ENCODE assay signal across 17 mouse cellular contexts in genomic region chr19:38316602-38317313, GRCm38 (mm10). TPM values are rescaled to one million over a fixed set of nuclear protein-coding genes. Genes with fewer than 3 reads are reported as not detected.
DNase-seq lines count a peak whose midpoint lies in the region; ATAC-seq and TF ChIP-seq lines count a peak whose summit lies in the region.
"Had no signal": no experiment of that assay in that cellular context is flagged by ENCODE, and none has a peak within 500 bp of the region (broad histone marks: within the 10 kb centered on the region; RNA-seq: fewer than 3 reads in every experiment).

No protein-coding gene starts in this region.

- H3K4me1 ChIP-seq in intestine, embryonic 14.5 days (replicated peaks; ENCODE audit: control insufficient read depth, insufficient read depth, low read length) = no peaks in the 10 kb centered on the region
- H3K4me1 ChIP-seq in intestine, embryonic 15.5 days (replicated peaks) = no peaks in the 10 kb centered on the region
- H3K4me1 ChIP-seq: embryonic facial prominence, embryonic 10.5 days; liver, embryonic 13.5 days had no signal

- peak; percentile 41 for DNase-seq in intestine, embryonic 14.5 days (ENCODE audit: low spot score)
- DNase-seq in cerebellum, adult 11-12 months = peak; percentile 37
- DNase-seq in gastrocnemius, adult 18-20 months (ENCODE audit: low spot score) = peak; percentile 71
- DNase-seq in heart, postnatal 25 days (ENCODE audit: low spot score) = peak; percentile 41
- no peak for DNase-seq in left cerebral cortex, adult 2 months (ENCODE audit: extremely low spot score in 1 of 2, low spot score in 2 of 2)
- DNase-seq in kidney, postnatal 10 days = no peak
- DNase-seq: kidney, adult 18-20 months; left cerebral cortex, postnatal 4 days; liver, embryonic 13.5 days; lung, postnatal 4 days; right cerebral cortex, postnatal 25 days had no signal

- no peaks in the 10 kb centered on the region for H3K27me3 ChIP-seq in intestine, embryonic 14.5 days (replicated peaks; ENCODE audit: control insufficient read depth, insufficient read depth, low read length)
- no peaks in the 10 kb centered on the region for H3K27me3 ChIP-seq in intestine, embryonic 15.5 days (replicated peaks)
- H3K27me3 ChIP-seq: liver, embryonic 13.5 days had no signal

- H3K9ac ChIP-seq in intestine, embryonic 14.5 days (ENCODE audit: low read length) = no peak overlapping the region
- no peak overlapping the region for H3K9ac ChIP-seq in intestine, embryonic 15.5 days
- H3K9ac ChIP-seq: liver, embryonic 13.5 days had no signal

- TF ChIP-seq CTCF in left cerebral cortex, adult 2 months (IDR thresholded peaks at IDR 0.05) = no peak

- H3K9me3 ChIP-seq in intestine, embryonic 14.5 days (ENCODE audit: control insufficient read depth, low read length) = no peaks in the 10 kb centered on the region
- no peaks in the 10 kb centered on the region for H3K9me3 ChIP-seq in intestine, embryonic 15.5 days
- H3K9me3 ChIP-seq: G1E; liver, embryonic 13.5 days had no signal

- no peak overlapping the region for H3K27ac ChIP-seq in intestine, embryonic 14.5 days (ENCODE audit: low read depth)
- no peak overlapping the region for H3K27ac ChIP-seq in intestine, embryonic 15.5 days
- H3K27ac ChIP-seq in left cerebral cortex, adult 2 months = no peak overlapping the region
- H3K27ac ChIP-seq: embryonic facial prominence, embryonic 10.5 days; liver, embryonic 13.5 days had no signal

- no peak overlapping the region for H3K4me3 ChIP-seq in intestine, embryonic 14.5 days (ENCODE audit: low read depth, low read length)
- H3K4me3 ChIP-seq in intestine, embryonic 15.5 days (replicated peaks) = no peak overlapping the region
- no peak overlapping the region for H3K4me3 ChIP-seq in left cerebral cortex, adult 2 months
- H3K4me3 ChIP-seq: embryonic facial prominence, embryonic 10.5 days; liver, embryonic 13.5 days had no signal

- ATAC-seq in intestine, embryonic 14.5 days (replicated peaks; ENCODE audit: low FRiP score, low TSS enrichment, low read depth) = no peak
- ATAC-seq in intestine, embryonic 15.5 days = no peak

- intact Hi-C loops in heart, postnatal 25 days (cut with DNase I) = no loop called here
- intact Hi-C loops in left cerebral cortex, adult 2 months (cut with DNase I) = no loop called here

- no peaks in the 10 kb centered on the region for H3K36me3 ChIP-seq in intestine, embryonic 14.5 days (ENCODE audit: control insufficient read depth, insufficient read depth, low read length)
- H3K36me3 ChIP-seq in intestine, embryonic 15.5 days = no peaks in the 10 kb centered on the region
- H3K36me3 ChIP-seq: embryonic facial prominence, embryonic 10.5 days; G1E; liver, embryonic 13.5 days had no signal

- 78% methylated on average over 6 of the region's 6 CpGs for WGBS in intestine, embryonic 14.5 days
- whole genome bisulfite sequencing in intestine, embryonic 15.5 days = 80% methylated on average over 6 of the region's 6 CpGs

- H3K4me2 ChIP-seq in intestine, embryonic 14.5 days (ENCODE audit: low read length) = no peak overlapping the region
- no peak overlapping the region for H3K4me2 ChIP-seq in intestine, embryonic 15.5 days (replicated peaks)
- H3K4me2 ChIP-seq: liver, embryonic 13.5 days had no signal

RNA-seq across cellular contexts. Expression of gene Lgi1, which starts 52.4 kb away (rescaled TPM):
- polyA plus RNA-seq in intestine, embryonic 14.5 days (2014; fragmentation: Nextera tagmentation; extraction: Ambion mirVana) = 0.31 and 0.42 TPM in 2 replicates
- 0.40 and 0.64 TPM in 2 replicates for polyA plus RNA-seq in intestine, embryonic 15.5 days (2015; fragmentation: Nextera tagmentation; extraction: Ambion mirVana)
- total RNA-seq in gastrocnemius, adult 18-20 months (2021) = 1 to 10 TPM; 4.3 to 6.8 TPM
- total RNA-seq in heart, postnatal 25 days (2021) = 1 to 10 TPM; 2.9 to 5.0 TPM
- total RNA-seq in left cerebral cortex, adult 2 months (2021) = 100 to 1,000 TPM; 133 to 144 TPM
- total RNA-seq: neutrophil, adult 5-6 weeks had no signal
- polyA plus RNA-seq: C2C12; G1E; thymus, postnatal 0 days had no signal

Comparison
In these comparisons a context has a peak if more than half of its experiments do, and no peak if none do; other contexts are left out.
1. DNase-seq: peak in intestine, embryonic 14.5 days (single experiment), cerebellum, adult 11-12 months (single experiment), gastrocnemius, adult 18-20 months (single experiment) and heart, postnatal 25 days (single experiment); none in left cerebral cortex, adult 2 months (0 of 2) and kidney, postnatal 10 days (single experiment).
2. RNA of gene Lgi1, which starts 52.4 kb away (total RNA-seq): 133 to 144 TPM in left cerebral cortex, adult 2 months; 4.3 to 6.8 TPM in gastrocnemius, adult 18-20 months and 2.9 to 5.0 TPM in heart, postnatal 25 days; every median in the first group is over 10 times any median in the second.